Mouse (Mus musculus) gastrocnemius, postnatal 14 days (tissue): ENCODE measurements at regions not wholly inside any gene's neighbourhood (a gene's known extent, or its start where the extent isn't known, plus 50 kb on each side); places are given as distances from the start of the nearest gene placed in this dataset.

Source experiments
- DNase-seq: peaks from one replicate; pipeline ENCODE4 v3.0.0; 2021; ENCODE audit warnings: mixed read lengths
- intact Hi-C: fragments of 180-260 bp; cut with DNase I; formaldehyde crosslinking; loops from one replicate; pipeline ENCODE4 v1.15.1; 2025; ENCODE audit warnings: low total_unique reads

- intact Hi-C loops: loop anchor here (10.0 kb wide), 1 partner anchor 617 kb away; no protein-coding TSS in a partner anchor
These were observed 64.5 kb downstream of the Gm11146 start for GRCm38 (mm10) chr16:77537351-77537750.

GRCm38 (mm10) chr16:77536746-77537145 lies 65.1 kb downstream of the Gm11146 start:
- DNase-seq: no peak
- intact Hi-C loops: loop anchor here (10.0 kb wide), 1 partner anchor 618 kb away; no protein-coding TSS in a partner anchor

More at GRCm38 (mm10) chr16:77537351-77537750, 64.5 kb downstream of the Gm11146 start:
- DNase-seq: no peak

DNA sequence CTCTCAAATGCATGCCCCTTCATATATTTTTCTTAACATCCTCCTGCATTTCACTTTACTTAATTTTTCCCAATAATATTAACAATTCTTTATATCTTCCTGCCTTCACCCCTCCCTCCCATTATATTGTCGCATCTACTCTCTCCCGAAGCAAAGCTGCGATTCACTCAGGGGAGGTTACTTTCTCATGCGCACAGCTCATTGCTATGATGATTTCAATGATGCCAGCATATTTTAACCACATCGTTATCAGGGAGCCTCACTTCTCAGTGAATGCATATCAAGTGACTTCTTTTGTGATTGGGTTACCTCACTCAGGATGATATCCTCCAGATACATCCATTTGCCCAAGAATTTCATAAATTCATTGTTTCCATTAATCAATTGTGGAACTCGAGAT lies 65.6 kb downstream of the Gm11146 start:
- intact Hi-C loops: loop anchor here (10.0 kb wide), 1 partner anchor 618 kb away; no protein-coding TSS in a partner anchor
- DNase-seq: no peak

DNA sequence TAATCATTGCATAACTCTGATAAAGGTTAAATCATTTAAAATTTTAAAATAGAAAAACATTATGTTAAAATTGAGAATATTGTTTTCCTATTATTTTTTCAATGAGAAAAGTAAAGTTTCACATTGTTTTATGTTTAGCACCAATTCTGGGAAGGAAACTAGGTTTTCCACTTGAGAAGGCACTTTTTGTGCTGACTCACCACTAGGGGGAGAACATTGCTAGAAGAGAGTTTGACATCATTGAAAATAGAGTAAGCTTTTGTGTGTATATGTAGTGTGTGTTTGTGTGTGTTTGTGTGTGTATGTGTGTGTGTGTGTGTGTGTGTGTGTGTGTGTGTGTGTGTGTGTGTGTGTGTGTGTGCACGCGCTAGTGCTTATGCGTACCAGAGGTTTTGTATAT lies 66.9 kb downstream of the Gm11146 start:
- intact Hi-C loops: loop anchor here (10.0 kb wide), 1 partner anchor 620 kb away; no protein-coding TSS in a partner anchor
- DNase-seq: no peak

DNA sequence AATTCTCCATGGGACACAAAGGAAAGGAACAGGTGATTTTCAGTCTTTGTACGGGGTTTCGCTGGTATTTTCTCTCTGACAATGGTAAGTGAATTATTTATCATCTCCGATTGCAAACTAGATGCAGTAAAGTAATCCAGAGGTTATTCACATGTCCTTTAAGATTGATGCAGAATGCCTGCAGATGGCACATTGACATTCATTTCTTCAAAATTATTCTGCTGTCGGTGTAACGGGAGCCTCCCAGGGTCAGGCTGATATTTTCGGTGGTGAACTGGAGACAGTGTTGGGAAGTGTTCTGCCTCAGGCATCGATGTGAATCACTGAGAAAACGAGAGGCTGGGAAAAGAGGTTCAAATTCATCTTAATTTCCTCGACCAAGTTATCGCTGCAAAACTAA lies 70.3 kb downstream of the Gm11146 start:
- intact Hi-C loops: loop anchor here (10.0 kb wide), 1 partner anchor 623 kb away; no protein-coding TSS in a partner anchor
- no peak for DNase-seq

DNA sequence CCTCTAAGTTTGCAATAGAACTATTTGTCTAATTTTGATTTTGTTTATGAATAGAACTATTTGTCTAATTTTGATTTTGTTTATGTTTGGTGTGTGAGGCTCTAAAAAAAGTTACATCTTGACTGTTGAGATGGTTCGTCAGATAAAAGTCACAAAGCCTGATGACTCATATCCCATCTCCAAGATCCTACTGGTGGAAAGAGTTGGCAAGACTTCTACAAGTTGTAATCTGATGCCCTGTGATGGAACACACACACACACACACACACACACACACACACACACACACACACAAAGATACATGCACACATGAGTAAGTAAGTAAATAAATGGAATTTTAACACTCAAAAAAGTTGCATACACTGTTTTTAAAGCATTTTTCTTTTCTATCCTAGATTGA lies 73.9 kb downstream of the Gm11146 start:
- DNase-seq: no peak
- intact Hi-C loops: no loop called here

GRCm38 (mm10) chr16:77514606-77515005 lies 87.3 kb downstream of the Gm11146 start:
- DNase-seq: no peak
- intact Hi-C loops: no loop called here

- DNase-seq: no peak
These were observed 98.3 kb downstream of the Gm11146 start for GRCm38 (mm10) chr16:77503556-77503955.

DNA sequence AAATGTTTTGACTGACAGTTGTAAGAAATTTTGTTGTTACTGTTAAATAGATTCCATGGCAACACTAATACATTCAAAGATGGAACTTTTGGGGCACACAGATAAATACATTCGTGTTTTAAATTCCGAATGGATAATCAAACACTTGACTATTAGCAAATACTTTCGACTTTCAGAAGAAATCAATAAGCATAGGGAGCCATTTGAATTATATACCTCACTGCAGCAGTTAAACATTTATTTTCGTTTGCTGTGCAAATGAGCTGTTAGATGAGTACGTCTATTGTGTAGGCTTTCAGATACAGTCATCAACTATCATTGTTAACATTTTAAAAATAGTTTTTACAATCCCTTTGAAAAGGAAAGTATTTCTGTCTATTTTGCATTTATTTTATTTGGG lies 99.0 kb downstream of the Gm11146 start:
- no peak for DNase-seq
- intact Hi-C loops: no loop called here

More at GRCm38 (mm10) chr16:77503556-77503955, 98.3 kb downstream of the Gm11146 start:
- intact Hi-C loops: no loop called here

DNA sequence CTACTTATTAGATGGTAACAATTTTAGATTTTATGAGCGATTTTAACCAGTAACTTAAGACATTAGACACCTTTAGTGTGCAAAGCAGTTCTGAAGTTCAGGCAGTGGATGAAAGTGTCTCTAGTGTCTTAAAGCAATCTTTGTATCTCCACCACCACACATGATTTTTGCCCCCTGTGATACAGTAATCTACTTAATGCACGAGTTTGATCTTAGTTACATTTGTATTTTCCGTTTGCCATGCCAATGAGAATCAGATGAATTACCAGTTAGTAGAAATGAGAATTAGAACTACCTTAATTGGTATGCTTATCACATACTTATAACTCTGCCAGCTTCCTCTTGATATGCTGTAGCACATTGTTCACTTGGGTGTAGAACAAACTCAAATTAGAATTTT lies 99.9 kb downstream of the Gm11146 start:
- intact Hi-C loops: no loop called here

DNA sequence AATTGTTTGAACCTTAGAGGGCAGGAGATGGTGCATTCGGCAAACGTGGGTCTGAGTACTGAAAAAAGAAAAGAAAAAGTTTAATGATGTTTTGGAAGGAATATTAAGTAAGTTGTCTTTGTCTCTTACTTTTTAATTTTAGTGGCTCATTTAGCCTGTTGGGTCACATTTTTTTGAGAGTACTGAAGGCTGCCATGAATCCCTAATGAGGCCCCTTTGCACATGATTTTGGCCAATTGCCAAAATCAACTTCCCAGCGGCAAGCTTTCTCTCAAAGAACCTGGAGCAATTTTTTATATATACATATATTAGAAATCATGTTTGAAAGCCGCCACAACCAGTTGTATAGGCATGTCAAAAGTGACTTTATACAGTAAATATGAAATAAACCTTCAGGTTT lies 100.9 kb downstream of the Gm11146 start:
- DNase-seq: no peak
- intact Hi-C loops: no loop called here

More for the DNA sequence above, 99.9 kb downstream of the Gm11146 start:
- no peak for DNase-seq

DNA sequence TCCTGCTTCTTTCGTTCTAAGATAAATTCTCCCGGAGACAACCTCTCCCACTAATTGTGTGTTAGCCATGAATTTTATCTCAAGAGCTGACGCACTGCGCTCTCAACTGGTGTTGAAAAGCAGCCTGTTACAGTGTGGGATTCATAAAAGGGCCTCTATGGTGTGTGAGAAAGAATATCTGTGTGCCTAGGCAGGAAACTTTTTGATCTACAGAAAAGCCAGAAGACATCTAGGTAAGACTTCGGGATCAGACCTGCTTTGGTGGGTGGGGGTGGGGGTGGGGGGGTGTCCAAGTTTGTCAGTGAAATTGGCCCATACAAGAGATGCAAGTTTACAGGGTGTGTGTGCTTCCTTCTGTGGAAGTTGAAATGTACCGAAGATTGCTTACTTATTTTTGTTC lies 101.5 kb downstream of the Gm11146 start:
- no peak for DNase-seq
- intact Hi-C loops: no loop called here

- intact Hi-C loops: no loop called here
- peak; percentile 89 for DNase-seq
These were observed 102.2 kb downstream of the Gm11146 start for GRCm38 (mm10) chr16:77499537-77500301.

DNA sequence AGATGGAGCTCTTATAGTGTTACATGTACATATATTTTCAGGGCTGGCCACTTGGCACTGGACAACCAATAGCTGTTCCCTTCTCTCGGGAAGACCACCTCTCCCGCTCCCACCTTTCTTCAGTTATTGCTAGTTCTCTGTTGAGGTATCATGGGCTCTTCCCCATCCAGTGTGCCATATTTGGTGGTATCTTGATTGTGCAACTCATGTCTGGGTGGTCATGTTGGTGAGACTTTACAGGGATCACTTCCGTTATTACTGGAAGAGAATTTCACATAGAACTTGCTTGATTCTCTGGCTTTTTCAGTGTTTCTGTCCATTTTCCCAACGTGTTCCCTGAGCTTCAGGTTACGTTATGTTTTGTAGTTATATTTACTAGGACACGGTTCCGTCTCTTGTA lies 106.6 kb downstream of the Gm11146 start:
- intact Hi-C loops: no loop called here
- no peak for DNase-seq

DNA sequence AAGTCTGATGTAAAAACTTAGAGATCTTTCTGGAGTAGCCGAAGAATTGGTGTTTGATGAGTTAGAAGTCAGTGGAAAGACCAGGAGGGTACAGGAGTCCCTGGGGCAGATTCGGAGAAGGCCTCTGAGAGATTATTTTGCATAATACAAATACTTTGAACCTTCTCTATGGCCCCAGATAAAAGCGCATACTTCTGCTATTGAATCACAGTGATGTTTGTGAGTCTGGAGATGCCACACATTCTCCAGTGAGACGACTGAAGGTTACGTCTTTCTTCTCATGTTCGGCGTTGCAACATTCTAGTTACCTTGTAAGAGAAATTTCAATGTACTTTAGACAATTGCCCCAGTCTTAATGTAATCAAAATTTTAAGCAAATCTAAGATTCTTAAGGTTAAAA lies 107.9 kb downstream of the Gm11146 start:
- no peak for DNase-seq
- intact Hi-C loops: no loop called here

GRCm38 (mm10) chr16:77488155-77488554 lies 113.7 kb downstream of the Gm11146 start:
- intact Hi-C loops: no loop called here
- DNase-seq: no peak

GRCm38 (mm10) chr16:77479812-77480211 lies 122.1 kb downstream of the Gm11146 start:
- intact Hi-C loops: no loop called here
- DNase-seq: no peak

GRCm38 (mm10) chr16:77471868-77472267 lies 130.0 kb downstream of the Gm11146 start:
- intact Hi-C loops: no loop called here
- DNase-seq: no peak

GRCm38 (mm10) chr16:77469903-77470302 lies 132.0 kb downstream of the Gm11146 start:
- intact Hi-C loops: no loop called here
- DNase-seq: no peak

- intact Hi-C loops: no loop called here
- DNase-seq: no peak
These were observed 132.5 kb downstream of the Gm11146 start for GRCm38 (mm10) chr16:77469328-77469875.

GRCm38 (mm10) chr16:77467216-77467615 lies 134.7 kb downstream of the Gm11146 start:
- intact Hi-C loops: no loop called here
- DNase-seq: no peak
